Mouse (Mus musculus): Measurements from ENCODE around the gene Fam71d. TPM values are rescaled to one million over a fixed set of nuclear protein-coding genes. Genes with fewer than 3 reads are reported as not detected.

Fam71d gene
- not detected for total RNA-seq (2023)

DNA sequence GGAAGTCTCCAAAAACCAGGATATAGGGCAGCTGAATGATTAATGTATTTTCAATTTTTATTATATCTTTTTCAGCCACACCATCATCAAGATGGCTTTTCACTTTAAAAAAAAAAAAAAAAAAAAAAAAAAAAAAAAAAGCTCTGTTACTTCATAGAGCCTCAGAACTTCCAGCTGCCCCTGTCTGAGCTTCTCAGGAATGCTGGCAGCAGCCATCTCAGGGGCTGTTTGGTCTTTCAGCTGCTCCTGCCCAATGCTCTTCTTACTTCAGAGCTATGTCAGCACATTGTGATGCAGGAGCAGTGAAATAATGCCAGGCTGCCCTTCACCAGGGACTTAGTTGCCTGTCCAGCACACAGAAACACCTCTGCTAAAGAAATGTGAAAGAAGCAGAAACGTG lies at the start of gene Fam71d:
TSS of gene Fam71d (plus strand) at position 211 of the 400 bp plus-strand sequence.

GRCm38 (mm10) chr12:78748557-78749377 lies 57.4 kb downstream of the Fam71d start, which contains the start of gene Mpp5:
Gene Mpp5, plus strand, starts transcription at chr12:78748907.

Other genes starting within 250 kb of the Fam71d start
- 9.5 TPM for gene Mpp5, start 57.4 kb downstream of the Fam71d start, total RNA-seq (2023)
- gene Atp6v1d, start 170.1 kb downstream of the Fam71d start, total RNA-seq (2023) = 105 TPM
- gene Eif2s1, start 170.3 kb downstream of the Fam71d start, total RNA-seq (2023) = 60.6 TPM
- gene Plek2, start 215.4 kb downstream of the Fam71d start, total RNA-seq (2023) = not detected